In genomic region chr10:108330964-108331363, GRCm38 (mm10) we compare ENCODE assay signal across 7 mouse cellular contexts. TPM values are rescaled to one million over a fixed set of nuclear protein-coding genes. Genes with fewer than 3 reads are reported as not detected.
DNase-seq lines count a peak whose midpoint lies in the region; ATAC-seq and TF ChIP-seq lines count a peak whose summit lies in the region.

No protein-coding gene starts in this region.

- no peak for TF ChIP-seq EP300 in lung, postnatal 0 days (IDR thresholded peaks at IDR 0.05)

- ATAC-seq in lung, postnatal 0 days = no peak
- ATAC-seq in forebrain, embryonic 15.5 days (replicated peaks) = no peak
- ATAC-seq in limb, embryonic 12.5 days (ENCODE audit: insufficient number of reproducible peaks, insufficient read depth, low FRiP score, low TSS enrichment, low read depth) = no peak
- ATAC-seq in stomach, embryonic 16.5 days (ENCODE audit: insufficient read depth, low FRiP score) = no peak

- H3K4me3 ChIP-seq in lung, postnatal 0 days (ENCODE audit: low read depth, low read length) = peak overlapping the region; percentile 89; the same call in 1 of the 2 replicates
- H3K4me3 ChIP-seq in forebrain, embryonic 15.5 days = peak overlapping the region; percentile 81; the same call in 1 of the 2 replicates
- H3K4me3 ChIP-seq in limb, embryonic 12.5 days (replicated peaks) = peak overlapping the region; percentile 77; the same call in 1 of the 2 replicates
- H3K4me3 ChIP-seq in stomach, embryonic 16.5 days (replicated peaks; ENCODE audit: low read length) = peak overlapping the region; percentile 82

- H3K4me2 ChIP-seq in lung, postnatal 0 days (replicated peaks; ENCODE audit: low read depth, low read length) = peak overlapping the region; percentile 85
- H3K4me2 ChIP-seq in forebrain, embryonic 15.5 days (replicated peaks) = peak overlapping the region; percentile 100
- H3K4me2 ChIP-seq in limb, embryonic 12.5 days = peak overlapping the region; percentile 93
- peak overlapping the region; percentile 77 for H3K4me2 ChIP-seq in stomach, embryonic 16.5 days (ENCODE audit: low read depth, low read length)

- no peak for TF ChIP-seq CTCF in lung, postnatal 0 days (IDR thresholded peaks at IDR 0.05)

- no peak overlapping the region for H3K27ac ChIP-seq in lung, postnatal 0 days (ENCODE audit: low read length)
- no peak overlapping the region for H3K27ac ChIP-seq in forebrain, embryonic 15.5 days (replicated peaks)
- no peak overlapping the region for H3K27ac ChIP-seq in limb, embryonic 12.5 days
- peak overlapping the region; percentile 64; the same call in 1 of the 2 replicates for H3K27ac ChIP-seq in stomach, embryonic 16.5 days (ENCODE audit: low read length)

- H3K27me3 ChIP-seq in lung, postnatal 0 days (replicated peaks; ENCODE audit: insufficient read depth, low read length) = no peaks in the 10 kb centered on the region
- H3K27me3 ChIP-seq in forebrain, embryonic 15.5 days = peaks cover 15% of the 10 kb centered on the region; the same call in 1 of the 2 replicates
- H3K27me3 ChIP-seq in limb, embryonic 12.5 days = peaks cover 28% of the 10 kb centered on the region
- H3K27me3 ChIP-seq in stomach, embryonic 16.5 days (ENCODE audit: control insufficient read depth, insufficient read depth, low read length) = no peaks in the 10 kb centered on the region

- no peak overlapping the region for H3K9ac ChIP-seq in lung, postnatal 0 days (replicated peaks; ENCODE audit: low read depth)
- H3K9ac ChIP-seq in forebrain, embryonic 15.5 days (replicated peaks) = no peak overlapping the region
- H3K9ac ChIP-seq in limb, embryonic 12.5 days (replicated peaks) = no peak overlapping the region
- H3K9ac ChIP-seq in stomach, embryonic 16.5 days (ENCODE audit: low read length) = peak overlapping the region; percentile 80

- H3K9me3 ChIP-seq in lung, postnatal 0 days (ENCODE audit: low read length) = no peaks in the 10 kb centered on the region
- no peaks in the 10 kb centered on the region for H3K9me3 ChIP-seq in forebrain, embryonic 15.5 days
- no peaks in the 10 kb centered on the region for H3K9me3 ChIP-seq in limb, embryonic 12.5 days
- H3K9me3 ChIP-seq in stomach, embryonic 16.5 days (replicated peaks; ENCODE audit: control insufficient read depth, low read length) = no peaks in the 10 kb centered on the region

- DNase-seq in lung, postnatal 0 days (ENCODE audit: low spot score) = peak; percentile 11
- DNase-seq in lung, postnatal 10 days = no peak
- DNase-seq in ovary, postnatal 14 days (ENCODE audit: low spot score) = no peak
- DNase-seq in layer of hippocampus, adult 18-20 months (ENCODE audit: low spot score in 2 of 2) = no peak

- 8% methylated on average over 10 of the region's 10 CpGs for WGBS in lung, postnatal 0 days
- 7% methylated on average over 10 of the region's 10 CpGs for WGBS in forebrain, embryonic 15.5 days
- 10% methylated on average over 10 of the region's 10 CpGs for WGBS in limb, embryonic 12.5 days
- 11% methylated on average over 10 of the region's 10 CpGs for WGBS in stomach, embryonic 16.5 days

- H3K4me1 ChIP-seq in lung, postnatal 0 days (ENCODE audit: insufficient read depth, low read depth, low read length) = no peaks in the 10 kb centered on the region; the same call in 1 of the 2 replicates
- peaks cover 18% of the 10 kb centered on the region for H3K4me1 ChIP-seq in forebrain, embryonic 15.5 days
- H3K4me1 ChIP-seq in limb, embryonic 12.5 days (replicated peaks) = no peaks in the 10 kb centered on the region; the same call in 1 of the 2 replicates
- H3K4me1 ChIP-seq in stomach, embryonic 16.5 days (ENCODE audit: control insufficient read depth, insufficient read depth, low read length) = no peaks in the 10 kb centered on the region; the same call in 1 of the 2 replicates

- no peaks in the 10 kb centered on the region for H3K36me3 ChIP-seq in lung, postnatal 0 days (ENCODE audit: insufficient read depth, low read length)
- H3K36me3 ChIP-seq in forebrain, embryonic 15.5 days = no peaks in the 10 kb centered on the region
- no peaks in the 10 kb centered on the region for H3K36me3 ChIP-seq in limb, embryonic 12.5 days
- no peaks in the 10 kb centered on the region for H3K36me3 ChIP-seq in stomach, embryonic 16.5 days (ENCODE audit: control insufficient read depth, insufficient read depth, low read length)

RNA-seq across cellular contexts. Expression of gene Pawr, which starts 1.0 kb away (rescaled TPM):
- 15.3 and 19.6 TPM in 2 replicates for polyA plus RNA-seq in lung, postnatal 0 days (2015; fragmentation: Nextera tagmentation; extraction: Ambion mirVana)
- polyA plus RNA-seq in forebrain, embryonic 15.5 days (2015; fragmentation: Nextera tagmentation; extraction: Ambion mirVana) = 2.8 and 2.9 TPM in 2 replicates
- polyA plus RNA-seq in limb, embryonic 12.5 days (2016; fragmentation: Nextera tagmentation; extraction: Ambion mirVana) = 5.6 and 5.8 TPM in 2 replicates
- polyA plus RNA-seq in stomach, embryonic 16.5 days (2015; fragmentation: Nextera tagmentation; extraction: Ambion mirVana) = 6.2 and 7.1 TPM in 2 replicates
- total RNA-seq in layer of hippocampus, adult 18-20 months (2021) = 1 to 10 TPM; 2.6 to 2.7 TPM
